Mouse (Mus musculus): ENCODE results near the gene Lzic. TPM values are rescaled to one million over a fixed set of nuclear protein-coding genes. Genes with fewer than 3 reads are reported as not detected.
A peak's percentile ranks its signal among the peaks of the same experiment; 100 is the strongest.

Lzic gene
- total RNA-seq, 2 experiments from 2014 or later, result 15.3 to 16.9 TPM

GRCm38 (mm10) chr4:149518351-149519220 lies 33.6 kb downstream of the Lzic start:
- peak overlapping the region; percentile 77 for H3K4me3 ChIP-seq
- no peak for TF ChIP-seq CTCF (conservative IDR thresholded peaks at IDR 0.05)
- DNase-seq (ENCODE audit: low spot score in 2 of 2), result no peak
- peak overlapping the region; percentile 83 for H3K27ac ChIP-seq

- no peak for DNase-seq (ENCODE audit: low spot score in 2 of 2)
- no peak for TF ChIP-seq CTCF (conservative IDR thresholded peaks at IDR 0.05)
- H3K27ac ChIP-seq, result no peak overlapping the region
- H3K4me3 ChIP-seq, result no peak overlapping the region
Observed at GRCm38 (mm10) chr4:149521258-149521657, 36.2 kb downstream of the Lzic start.

- Histone ChIP-seq H3K27ac (no peak overlapping the region), H3K4me3 (no peak overlapping the region)
- no peak for DNase-seq (ENCODE audit: low spot score in 2 of 2)
- TF ChIP-seq CTCF (conservative IDR thresholded peaks at IDR 0.05), result no peak
Observed at GRCm38 (mm10) chr4:149523961-149524360, 38.9 kb downstream of the Lzic start.

- Histone ChIP-seq H3K4me3 (no peak overlapping the region), H3K27ac (no peak overlapping the region)
- DNase-seq (ENCODE audit: low spot score in 2 of 2), result no peak
- no peak for TF ChIP-seq CTCF (conservative IDR thresholded peaks at IDR 0.05)
Observed at GRCm38 (mm10) chr4:149525170-149525569, 40.1 kb downstream of the Lzic start.

GRCm38 (mm10) chr4:149525811-149526210 lies 40.8 kb downstream of the Lzic start:
- peak overlapping the region; percentile 21; the same call in 1 of the 2 replicates for H3K27ac ChIP-seq

GRCm38 (mm10) chr4:149526330-149526729 lies 41.3 kb downstream of the Lzic start:
- H3K4me3 ChIP-seq, result no peak overlapping the region
- TF ChIP-seq CTCF (conservative IDR thresholded peaks at IDR 0.05), result 0 out of 2 replicates have a peak, but pooled peaks have one; percentile 4
- H3K27ac ChIP-seq, result peak overlapping the region; percentile 21; the same call in 1 of the 2 replicates
- no peak for DNase-seq (ENCODE audit: low spot score in 2 of 2)

More at GRCm38 (mm10) chr4:149525811-149526210, 40.8 kb downstream of the Lzic start:
- no peak for DNase-seq (ENCODE audit: low spot score in 2 of 2)
- H3K4me3 ChIP-seq, result no peak overlapping the region
- TF ChIP-seq CTCF (conservative IDR thresholded peaks at IDR 0.05), result no peak

- DNase-seq (ENCODE audit: low spot score in 2 of 2), result no peak
- no peak overlapping the region for H3K4me3 ChIP-seq
- H3K27ac ChIP-seq, result no peak overlapping the region
- no peak for TF ChIP-seq CTCF (conservative IDR thresholded peaks at IDR 0.05)
Observed at GRCm38 (mm10) chr4:149527621-149528354, 42.8 kb downstream of the Lzic start.

GRCm38 (mm10) chr4:149529691-149530090 lies 44.7 kb downstream of the Lzic start:
- DNase-seq (ENCODE audit: low spot score in 2 of 2), result no peak

GRCm38 (mm10) chr4:149539441-149539840 lies 54.4 kb downstream of the Lzic start:
- no peak for TF ChIP-seq CTCF (conservative IDR thresholded peaks at IDR 0.05)
- peak overlapping the region; percentile 28; the same call in 1 of the 2 replicates for H3K27ac ChIP-seq
- no peak overlapping the region for H3K4me3 ChIP-seq
- DNase-seq (ENCODE audit: low spot score in 2 of 2), result no peak

More at GRCm38 (mm10) chr4:149529691-149530090, 44.7 kb downstream of the Lzic start:
- TF ChIP-seq CTCF (conservative IDR thresholded peaks at IDR 0.05), result no peak
- H3K27ac ChIP-seq, result no peak overlapping the region
- no peak overlapping the region for H3K4me3 ChIP-seq

GRCm38 (mm10) chr4:149541935-149542334 lies 56.9 kb downstream of the Lzic start:
- no peak overlapping the region for H3K4me3 ChIP-seq
- no peak for TF ChIP-seq CTCF (conservative IDR thresholded peaks at IDR 0.05)
- H3K27ac ChIP-seq, result no peak overlapping the region
- no peak for DNase-seq (ENCODE audit: low spot score in 2 of 2)

- Histone ChIP-seq H3K4me3 (no peak overlapping the region), H3K27ac (no peak overlapping the region)
- TF ChIP-seq CTCF (conservative IDR thresholded peaks at IDR 0.05), result no peak
- DNase-seq (ENCODE audit: low spot score in 2 of 2), result no peak
Observed at GRCm38 (mm10) chr4:149542431-149542830, 57.4 kb downstream of the Lzic start.

GRCm38 (mm10) chr4:149542927-149543553 lies 58.0 kb downstream of the Lzic start:
- no peak overlapping the region for H3K27ac ChIP-seq
- H3K4me3 ChIP-seq, result no peak overlapping the region
- DNase-seq (ENCODE audit: low spot score in 2 of 2), result peak; percentile 76 to 93
- peak; percentile 97 for TF ChIP-seq CTCF (conservative IDR thresholded peaks at IDR 0.05)

GRCm38 (mm10) chr4:149544892-149545291 lies 59.9 kb downstream of the Lzic start:
- DNase-seq (ENCODE audit: low spot score in 2 of 2), result no peak
- H3K27ac ChIP-seq, result no peak overlapping the region
- H3K4me3 ChIP-seq, result no peak overlapping the region
- TF ChIP-seq CTCF (conservative IDR thresholded peaks at IDR 0.05), result no peak

Small RNAs within 50 kb of the gene (microRNA-seq; reads per million reads assigned to microRNA genes)
- 0.32 to 0.55 reads per million in 2 experiments for gene Mir5616

Other genes with a start within 250 kb of the Lzic start
- gene Kif1b, start 177.5 kb upstream of the Lzic start, total RNA-seq (2021), result 100 to 1,000 TPM; 403 to 414 TPM
- 100 to 1,000 TPM; 105 to 107 TPM for gene Ube4b, start 58.5 kb upstream of the Lzic start, total RNA-seq (2021)
- gene Rbp7, start 30.3 kb upstream of the Lzic start, total RNA-seq (2021), result not detected
- not detected for gene Tmem274, start 7.9 kb upstream of the Lzic start, total RNA-seq (2021)
- 1 to 10 TPM; 8.9 to 9.0 TPM for gene Nmnat1, start within 50 bp of the Lzic start, total RNA-seq (2021)
- 10 to 100 TPM; 32.2 to 34.4 TPM for gene Ctnnbip1, start 33.0 kb downstream of the Lzic start, total RNA-seq (2021)
- 100 to 1,000 TPM; 748 to 817 TPM for gene Clstn1, start 101.2 kb downstream of the Lzic start, total RNA-seq (2021)
- 10 to 100 TPM; 19.6 to 23.5 TPM for gene Pik3cd, start 217.3 kb downstream of the Lzic start, total RNA-seq (2021)

All from layer of hippocampus, adult 2 months (tissue).